Mouse (Mus musculus): Measurements from ENCODE around the gene Trem1.

DNA sequence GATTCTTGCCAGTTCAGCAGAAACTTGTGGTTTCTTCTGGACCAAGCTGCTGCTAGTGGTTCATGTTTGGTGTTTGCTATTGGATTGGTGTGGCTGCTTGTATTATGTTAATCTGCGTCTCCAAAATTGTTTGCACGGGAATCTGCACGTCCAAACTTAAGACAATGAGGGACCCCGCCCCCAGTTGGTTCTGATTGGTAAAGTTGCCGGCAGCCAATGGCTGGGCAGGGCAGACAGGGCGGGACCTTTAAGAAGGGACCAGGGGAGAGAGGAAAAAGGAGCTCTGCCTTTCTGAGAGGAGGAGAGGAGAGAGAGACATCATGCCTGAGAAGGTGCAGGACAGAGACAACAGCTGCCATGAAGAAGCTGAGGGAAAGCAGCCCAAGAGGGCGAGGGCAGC is 43.2 kb downstream of the Trem1 start:
- no peak for TF ChIP-seq CTCF (IDR thresholded peaks at IDR 0.05; ENCODE audit: low read depth)
- no peak for TF ChIP-seq EP300 (IDR thresholded peaks at IDR 0.05; ENCODE audit: low read depth)
